Mouse (Mus musculus): ENCODE results near the gene Gpr62. TPM values are rescaled to one million over a fixed set of nuclear protein-coding genes. Genes with fewer than 3 reads are reported as not detected.

Gene Gpr62
- polyA plus RNA-seq, 1 experiment from 2014 or later: 1.3 TPM

DNA sequence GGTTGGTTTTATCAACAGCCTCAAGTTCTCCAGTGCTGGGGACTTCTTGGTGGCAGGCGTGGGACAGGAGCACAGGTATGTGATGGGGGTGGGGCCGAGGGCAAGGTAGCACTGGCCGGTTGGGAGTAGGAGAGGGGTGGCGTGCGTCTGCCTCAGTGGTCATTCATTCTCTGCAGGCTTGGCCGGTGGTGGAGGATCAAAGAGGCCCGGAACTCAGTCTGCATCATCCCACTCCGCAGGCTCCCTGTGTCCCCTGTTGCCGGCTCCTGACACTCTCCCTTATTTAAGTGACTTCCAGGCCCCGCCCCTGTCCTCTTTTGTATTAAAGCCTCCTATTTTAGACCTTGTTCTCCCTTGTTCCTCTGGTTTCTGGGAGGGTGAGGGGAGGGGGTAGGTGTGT lies 19.3 kb upstream of the Gpr62 start:
- H3K4me2 ChIP-seq (ENCODE audit: low read length): no peak overlapping the region
- no peaks in the 10 kb centered on the region for H3K9me3 ChIP-seq (ENCODE audit: control insufficient read depth, low read length)
- H3K27ac ChIP-seq (ENCODE audit: low read depth, low read length): no peak overlapping the region
- no peaks in the 10 kb centered on the region for H3K27me3 ChIP-seq (replicated peaks; ENCODE audit: control insufficient read depth, insufficient read depth, low read length)
- H3K9ac ChIP-seq (ENCODE audit: low read depth, low read length): no peak overlapping the region
- 80% methylated on average over 10 of the region's 10 CpGs for WGBS
- no peak for ATAC-seq
- no peak overlapping the region for H3K4me3 ChIP-seq (ENCODE audit: low read length)
- H3K4me1 ChIP-seq (ENCODE audit: control insufficient read depth, insufficient read depth, low read depth, low read length): no peaks in the 10 kb centered on the region
- peaks cover 35% of the 10 kb centered on the region for H3K36me3 ChIP-seq (ENCODE audit: control insufficient read depth, insufficient read depth, low read length)

DNA sequence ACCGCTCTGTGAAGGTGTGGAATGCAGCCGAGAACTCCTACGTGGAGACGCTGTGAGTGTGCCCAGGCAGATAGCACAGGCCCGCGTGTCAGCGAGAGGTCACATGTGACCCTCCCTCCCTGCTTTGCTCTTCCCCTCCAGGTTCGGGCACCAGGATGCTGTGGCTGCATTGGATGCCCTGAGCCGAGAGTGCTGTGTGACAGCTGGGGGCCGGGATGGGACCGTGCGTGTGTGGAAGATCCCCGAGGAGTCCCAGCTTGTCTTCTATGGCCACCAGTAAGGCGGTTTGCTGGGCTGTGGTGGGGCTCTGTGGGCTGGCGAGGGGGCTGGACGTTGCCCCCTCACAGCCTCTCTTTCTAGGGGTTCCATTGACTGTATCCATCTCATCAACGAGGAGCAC lies 17.9 kb upstream of the Gpr62 start:
- Histone ChIP-seq H3K9me3 (ENCODE audit: control insufficient read depth, low read length) (no peaks in the 10 kb centered on the region), H3K4me1 (ENCODE audit: control insufficient read depth, insufficient read depth, low read depth, low read length) (peaks cover 2% of the 10 kb centered on the region; the same call in 1 of the 2 replicates), H3K27ac (ENCODE audit: low read depth, low read length) (no peak overlapping the region), H3K4me3 (ENCODE audit: low read length) (no peak overlapping the region), H3K27me3 (replicated peaks; ENCODE audit: control insufficient read depth, insufficient read depth, low read length) (no peaks in the 10 kb centered on the region), H3K36me3 (ENCODE audit: control insufficient read depth, insufficient read depth, low read length) (peaks cover 35% of the 10 kb centered on the region), H3K4me2 (ENCODE audit: low read length) (no peak overlapping the region), H3K9ac (ENCODE audit: low read depth, low read length) (no peak overlapping the region)
- ATAC-seq: no peak
- 90% methylated on average over 17 of the region's 17 CpGs for WGBS

DNA sequence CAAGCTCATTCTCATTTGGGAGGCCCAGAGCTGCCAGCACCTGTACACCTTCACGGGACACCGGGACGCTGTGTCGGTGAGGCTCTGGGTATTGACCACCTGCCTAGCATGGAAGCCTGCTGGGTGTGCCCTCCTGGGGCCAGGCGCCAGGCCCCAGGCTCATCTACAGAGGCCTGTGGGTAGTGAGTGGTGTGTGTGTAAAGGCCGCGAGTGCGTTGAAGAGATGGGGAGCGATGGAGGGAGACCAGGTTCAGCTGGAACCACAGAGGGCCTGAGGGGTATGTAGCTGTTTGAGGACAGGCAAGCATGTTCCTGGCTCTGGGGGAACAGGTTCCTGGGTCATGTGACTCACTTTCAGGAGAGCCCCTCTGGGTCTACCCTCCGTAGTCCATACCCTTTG lies 17.4 kb upstream of the Gpr62 start:
- no peak overlapping the region for H3K4me2 ChIP-seq (ENCODE audit: low read length)
- no peak overlapping the region for H3K27ac ChIP-seq (ENCODE audit: low read depth, low read length)
- H3K27me3 ChIP-seq (replicated peaks; ENCODE audit: control insufficient read depth, insufficient read depth, low read length): no peaks in the 10 kb centered on the region
- ATAC-seq: no peak
- peaks cover 35% of the 10 kb centered on the region for H3K36me3 ChIP-seq (ENCODE audit: control insufficient read depth, insufficient read depth, low read length)
- H3K4me1 ChIP-seq (ENCODE audit: control insufficient read depth, insufficient read depth, low read depth, low read length): peaks cover 6% of the 10 kb centered on the region
- H3K4me3 ChIP-seq (ENCODE audit: low read length): no peak overlapping the region
- H3K9ac ChIP-seq (ENCODE audit: low read depth, low read length): no peak overlapping the region
- H3K9me3 ChIP-seq (ENCODE audit: control insufficient read depth, low read length): no peaks in the 10 kb centered on the region
- WGBS: 91% methylated on average over 10 of the region's 10 CpGs

DNA sequence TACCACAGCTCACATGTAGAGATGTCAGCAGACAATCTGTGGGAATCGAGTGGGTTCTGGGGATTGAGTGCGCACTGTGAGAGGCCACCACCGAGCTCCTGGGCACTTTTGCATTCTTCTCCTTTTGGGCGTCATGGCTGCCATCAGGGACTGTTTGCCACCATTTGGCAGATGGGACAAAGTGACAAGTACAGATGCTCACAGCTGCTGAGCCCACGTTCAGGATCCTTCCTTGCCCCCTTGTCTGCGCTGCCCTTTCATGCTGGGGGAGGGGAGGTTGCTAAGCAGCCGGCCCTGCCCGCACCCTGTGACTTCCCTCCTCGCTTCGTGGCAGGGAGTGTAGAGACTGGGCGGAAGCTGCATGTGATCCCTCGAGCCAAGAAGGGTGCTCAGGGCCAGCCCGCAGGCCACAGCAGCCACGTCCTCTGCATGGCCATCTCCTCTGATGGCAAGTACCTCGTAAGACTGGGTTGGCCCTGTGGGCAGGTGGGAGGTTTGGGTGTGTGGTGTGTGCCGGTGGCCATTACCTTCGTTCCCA lies 16.9 kb upstream of the Gpr62 start:
- no peak for ATAC-seq

DNA sequence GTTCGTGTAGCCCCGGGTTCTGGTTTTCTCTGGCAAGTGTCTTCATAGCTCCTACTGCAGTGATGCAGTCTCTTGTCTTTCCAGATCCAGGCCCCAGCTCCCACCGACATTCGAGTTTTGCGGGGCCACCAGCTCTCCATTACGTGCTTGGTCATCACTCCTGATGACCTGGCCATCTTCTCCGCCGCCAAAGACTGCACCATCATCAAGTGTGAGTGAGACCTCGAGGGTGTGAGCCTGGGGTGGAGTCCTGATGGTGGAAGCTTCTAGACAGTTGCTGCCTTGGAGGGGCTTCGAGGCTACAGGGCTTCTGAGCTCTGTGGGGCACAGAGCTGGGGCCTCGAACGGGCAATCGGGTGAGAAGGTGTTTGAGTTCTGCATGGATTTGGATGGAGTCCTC lies 15.9 kb upstream of the Gpr62 start:
- Histone ChIP-seq H3K4me3 (ENCODE audit: low read length) (no peak overlapping the region), H3K9ac (ENCODE audit: low read depth, low read length) (no peak overlapping the region), H3K27me3 (replicated peaks; ENCODE audit: control insufficient read depth, insufficient read depth, low read length) (no peaks in the 10 kb centered on the region), H3K4me2 (ENCODE audit: low read length) (no peak overlapping the region), H3K27ac (ENCODE audit: low read depth, low read length) (no peak overlapping the region), H3K36me3 (ENCODE audit: control insufficient read depth, insufficient read depth, low read length) (peaks cover 35% of the 10 kb centered on the region), H3K9me3 (ENCODE audit: control insufficient read depth, low read length) (no peaks in the 10 kb centered on the region), H3K4me1 (ENCODE audit: control insufficient read depth, insufficient read depth, low read depth, low read length) (peaks cover 10% of the 10 kb centered on the region)
- no peak for ATAC-seq
- 94% methylated on average over 13 of the region's 13 CpGs for WGBS

More for the DNA sequence above, 16.9 kb upstream of the Gpr62 start:
- H3K4me1 ChIP-seq (ENCODE audit: control insufficient read depth, insufficient read depth, low read depth, low read length): peaks cover 10% of the 10 kb centered on the region
- H3K9ac ChIP-seq (ENCODE audit: low read depth, low read length): no peak overlapping the region
- H3K9me3 ChIP-seq (ENCODE audit: control insufficient read depth, low read length): no peaks in the 10 kb centered on the region
- H3K27me3 ChIP-seq (replicated peaks; ENCODE audit: control insufficient read depth, insufficient read depth, low read length): no peaks in the 10 kb centered on the region
- H3K4me2 ChIP-seq (ENCODE audit: low read length): no peak overlapping the region
- 83% methylated on average over 17 of the region's 17 CpGs for whole genome bisulfite sequencing
- no peak overlapping the region for H3K4me3 ChIP-seq (ENCODE audit: low read length)
- peaks cover 35% of the 10 kb centered on the region for H3K36me3 ChIP-seq (ENCODE audit: control insufficient read depth, insufficient read depth, low read length)
- H3K27ac ChIP-seq (ENCODE audit: low read depth, low read length): no peak overlapping the region

DNA sequence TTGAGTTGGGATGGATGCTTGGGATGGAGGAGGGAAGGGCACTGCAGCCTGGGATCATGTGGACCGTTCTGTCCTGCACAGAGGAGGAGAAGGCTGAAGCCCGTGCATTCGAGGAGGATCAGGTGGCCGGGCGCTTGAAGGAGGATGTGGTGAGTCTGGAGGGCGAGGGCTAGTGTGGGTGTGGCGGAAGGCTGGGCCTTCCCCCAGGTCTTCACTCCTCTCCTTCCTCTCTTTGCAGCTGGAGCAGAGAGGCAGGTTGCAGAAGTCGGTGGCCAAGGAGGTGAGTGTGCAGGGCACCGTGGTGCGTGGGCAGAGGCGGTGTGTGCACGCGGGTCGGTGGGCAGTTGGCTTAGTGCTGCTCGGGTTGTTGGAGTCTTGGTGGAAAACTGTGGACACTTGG lies 15.3 kb upstream of the Gpr62 start:
- Histone ChIP-seq H3K36me3 (ENCODE audit: control insufficient read depth, insufficient read depth, low read length) (peaks cover 35% of the 10 kb centered on the region), H3K4me1 (ENCODE audit: control insufficient read depth, insufficient read depth, low read depth, low read length) (peaks cover 10% of the 10 kb centered on the region), H3K27me3 (replicated peaks; ENCODE audit: control insufficient read depth, insufficient read depth, low read length) (no peaks in the 10 kb centered on the region), H3K4me3 (ENCODE audit: low read length) (no peak overlapping the region), H3K27ac (ENCODE audit: low read depth, low read length) (no peak overlapping the region), H3K4me2 (ENCODE audit: low read length) (no peak overlapping the region), H3K9ac (ENCODE audit: low read depth, low read length) (no peak overlapping the region), H3K9me3 (ENCODE audit: control insufficient read depth, low read length) (no peaks in the 10 kb centered on the region)
- WGBS: 96% methylated on average over 15 of the region's 15 CpGs
- no peak for ATAC-seq

DNA sequence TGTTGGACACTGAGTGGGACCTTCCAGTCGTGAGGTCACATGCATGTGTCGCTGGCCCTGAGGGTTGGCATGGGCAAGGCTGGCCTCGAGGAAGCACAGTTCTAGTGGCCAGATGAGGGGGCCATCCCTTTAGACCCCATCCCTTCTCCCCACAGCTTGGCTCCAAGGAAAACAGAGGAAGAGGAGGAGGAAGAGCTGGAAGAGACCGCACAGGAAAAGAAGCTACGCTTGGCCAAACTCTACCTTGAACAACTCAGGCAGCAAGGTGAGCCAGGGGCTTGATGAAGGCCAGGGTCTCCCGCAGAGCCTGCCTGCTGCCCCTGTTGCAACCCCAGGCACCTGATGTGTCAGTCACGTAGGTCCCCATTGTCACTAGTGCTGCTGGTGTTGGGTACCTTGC lies 14.8 kb upstream of the Gpr62 start:
- 96% methylated on average over 7 of the region's 7 CpGs for WGBS
- no peak overlapping the region for H3K27ac ChIP-seq (ENCODE audit: low read depth, low read length)
- H3K36me3 ChIP-seq (ENCODE audit: control insufficient read depth, insufficient read depth, low read length): peaks cover 34% of the 10 kb centered on the region
- H3K27me3 ChIP-seq (replicated peaks; ENCODE audit: control insufficient read depth, insufficient read depth, low read length): no peaks in the 10 kb centered on the region
- no peak overlapping the region for H3K4me3 ChIP-seq (ENCODE audit: low read length)
- no peak overlapping the region for H3K9ac ChIP-seq (ENCODE audit: low read depth, low read length)
- H3K4me2 ChIP-seq (ENCODE audit: low read length): no peak overlapping the region
- peaks cover 10% of the 10 kb centered on the region for H3K4me1 ChIP-seq (ENCODE audit: control insufficient read depth, insufficient read depth, low read depth, low read length)
- no peak for ATAC-seq
- H3K9me3 ChIP-seq (ENCODE audit: control insufficient read depth, low read length): no peaks in the 10 kb centered on the region

DNA sequence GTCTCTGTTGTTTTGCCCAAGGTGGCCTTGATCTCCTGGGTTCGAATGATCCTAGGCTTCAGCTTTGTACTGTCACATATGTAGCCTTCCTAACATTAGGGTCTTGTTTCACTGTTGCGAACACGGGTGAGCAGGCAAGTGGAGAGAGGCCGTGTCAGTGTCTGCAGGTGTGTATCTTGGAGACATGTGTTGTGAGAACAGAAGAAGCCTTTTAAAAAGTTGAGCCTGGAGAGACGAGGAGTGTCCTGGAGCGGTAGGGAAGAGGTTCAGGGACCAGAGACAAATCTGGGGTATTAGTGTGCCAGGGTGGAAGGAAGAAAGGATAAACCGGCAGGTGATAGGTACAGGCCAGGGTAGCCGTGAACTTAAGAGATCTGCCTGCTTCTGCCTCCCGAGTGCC lies 12.4 kb upstream of the Gpr62 start:
- H3K9me3 ChIP-seq (ENCODE audit: control insufficient read depth, low read length): no peaks in the 10 kb centered on the region
- peak overlapping the region; percentile 64; the same call in 1 of the 2 replicates for H3K9ac ChIP-seq (ENCODE audit: low read depth, low read length)
- 87% methylated on average over 9 of the region's 9 CpGs for WGBS
- peak overlapping the region; percentile 69 for H3K4me2 ChIP-seq (ENCODE audit: low read length)
- no peaks in the 10 kb centered on the region for H3K27me3 ChIP-seq (replicated peaks; ENCODE audit: control insufficient read depth, insufficient read depth, low read length)
- ATAC-seq: no peak
- H3K4me3 ChIP-seq (ENCODE audit: low read length): peak overlapping the region; percentile 67
- no peak overlapping the region for H3K27ac ChIP-seq (ENCODE audit: low read depth, low read length)
- peaks cover 10% of the 10 kb centered on the region for H3K36me3 ChIP-seq (ENCODE audit: control insufficient read depth, insufficient read depth, low read length)
- H3K4me1 ChIP-seq (ENCODE audit: control insufficient read depth, insufficient read depth, low read depth, low read length): peaks cover 10% of the 10 kb centered on the region

DNA sequence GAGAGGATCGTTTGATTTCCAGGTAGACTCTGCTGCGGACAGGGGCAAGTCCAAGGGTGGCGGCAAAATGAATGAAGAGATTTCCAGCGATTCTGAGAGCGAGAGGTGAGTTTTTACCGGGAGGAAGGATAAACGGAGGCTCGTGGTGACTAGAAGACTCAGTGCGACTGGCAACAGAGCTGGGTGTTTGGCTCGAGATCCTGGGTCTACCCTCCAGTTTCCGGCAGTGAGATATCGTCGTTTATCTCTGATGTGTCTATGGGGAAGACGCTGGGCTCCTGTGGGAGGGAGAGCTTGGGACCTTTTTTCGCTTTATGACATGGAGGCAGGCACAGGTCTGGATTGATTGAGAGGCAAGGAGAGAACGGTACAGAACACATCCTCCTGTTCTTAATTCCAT lies 11.9 kb upstream of the Gpr62 start:
- no peak for ATAC-seq
- Histone ChIP-seq H3K27me3 (replicated peaks; ENCODE audit: control insufficient read depth, insufficient read depth, low read length) (no peaks in the 10 kb centered on the region), H3K4me2 (ENCODE audit: low read length) (peak overlapping the region; percentile 69), H3K9ac (ENCODE audit: low read depth, low read length) (peak overlapping the region; percentile 64), H3K27ac (ENCODE audit: low read depth, low read length) (no peak overlapping the region), H3K4me3 (ENCODE audit: low read length) (peak overlapping the region; percentile 67), H3K9me3 (ENCODE audit: control insufficient read depth, low read length) (no peaks in the 10 kb centered on the region), H3K36me3 (ENCODE audit: control insufficient read depth, insufficient read depth, low read length) (peaks cover 6% of the 10 kb centered on the region), H3K4me1 (ENCODE audit: control insufficient read depth, insufficient read depth, low read depth, low read length) (peaks cover 10% of the 10 kb centered on the region)
- 4% methylated on average over 16 of the region's 16 CpGs for WGBS
